Mouse (Mus musculus): ENCODE measurements around the gene Rxfp2.

- no peak for TF ChIP-seq EP300 (IDR thresholded peaks at IDR 0.05; ENCODE audit: low read depth)
- TF ChIP-seq CTCF (IDR thresholded peaks at IDR 0.05; ENCODE audit: low read depth): peak; percentile 18; the same call in 1 of the 2 replicates
These were observed 21.9 kb upstream of the Rxfp2 start for GRCm38 (mm10) chr5:149996614-149997013.

Data from liver, postnatal 0 days (tissue).